In the genomic region with DNA sequence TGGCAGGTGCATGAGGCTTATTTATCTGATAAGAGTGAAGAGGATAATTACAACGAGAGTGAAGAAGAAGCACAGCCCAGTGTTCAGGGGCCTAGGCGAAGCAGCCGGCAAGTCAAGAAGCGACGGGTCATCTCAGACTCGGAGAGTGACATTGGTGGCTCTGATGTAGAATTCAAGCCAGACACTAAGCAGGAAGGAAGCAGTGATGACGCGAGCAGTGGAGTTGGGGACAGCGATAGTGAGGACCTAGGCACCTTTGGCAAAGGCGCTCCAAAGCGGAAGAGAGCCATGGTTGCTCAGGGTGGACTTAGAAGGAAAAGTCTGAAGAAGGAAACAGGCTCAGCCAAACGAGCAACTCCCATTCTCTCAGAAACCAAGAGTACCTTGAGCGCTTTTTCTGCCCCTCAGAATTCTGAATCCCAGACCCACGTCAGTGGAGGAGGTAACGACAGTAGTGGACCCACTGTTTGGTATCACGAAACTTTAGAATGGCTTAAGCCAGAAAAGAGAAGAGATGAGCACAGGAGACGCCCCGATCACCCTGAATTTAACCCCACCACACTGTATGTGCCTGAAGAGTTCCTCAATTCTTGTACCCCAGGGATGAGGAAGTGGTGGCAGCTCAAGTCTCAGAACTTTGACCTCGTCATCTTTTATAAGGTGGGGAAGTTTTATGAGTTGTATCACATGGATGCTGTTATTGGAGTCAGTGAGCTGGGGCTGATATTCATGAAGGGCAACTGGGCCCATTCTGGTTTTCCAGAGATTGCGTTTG, we compare ENCODE assay signal across 22 mouse cellular contexts. TPM values are rescaled to one million over a fixed set of nuclear protein-coding genes. Genes with fewer than 3 reads are reported as not detected.
DNase-seq lines count a peak whose midpoint lies in the region; ATAC-seq and TF ChIP-seq lines count a peak whose summit lies in the region.
"Had no signal": no experiment of that assay in that cellular context is flagged by ENCODE, and none has a peak within 500 bp of the region (broad histone marks: within the 10 kb centered on the region; RNA-seq: fewer than 3 reads in every experiment).

No protein-coding gene starts in this region.

- peak; percentile 91 for DNase-seq in heart, adult 11 months
- DNase-seq in heart, adult 8-10 months (ENCODE audit: low spot score), result no peak
- no peak for DNase-seq in urinary bladder, adult 2 months (ENCODE audit: low spot score)
- DNase-seq in natural killer cell, adult 2 months (ENCODE audit: low spot score in 2 of 2), result no peak
- DNase-seq: adrenal gland, postnatal 14 days; cerebellum, adult 9-10 months; gastrocnemius, postnatal 14 days; heart, adult 2 months; kidney, postnatal 25 days; layer of hippocampus, postnatal 36 days; midbrain, embryonic 14.5 days had no signal

- no peaks in the 10 kb centered on the region for H3K9me3 ChIP-seq in intestine, embryonic 16.5 days (ENCODE audit: control insufficient read depth, low read length)
- H3K9me3 ChIP-seq: embryonic facial prominence, embryonic 10.5 days; forebrain, embryonic 15.5 days; hindbrain, embryonic 13.5 days; limb, embryonic 12.5 days; liver, embryonic 15.5 days had no signal

- peaks cover 12% of the 10 kb centered on the region; the same call in 1 of the 2 replicates for H3K36me3 ChIP-seq in intestine, embryonic 16.5 days (ENCODE audit: control insufficient read depth, insufficient read depth, low read length)

- ATAC-seq in intestine, embryonic 16.5 days, result peak; percentile 38
- peak; percentile 90 for ATAC-seq in monocyte, adult 5-6 weeks (replicated peaks; ENCODE audit: insufficient number of reproducible peaks, low FRiP score, low TSS enrichment, poor library complexity, severe bottlenecking)
- ATAC-seq in CD4-positive, CD25-positive, alpha-beta regulatory T cell, adult 4 months, result no peak
- ATAC-seq: forebrain, embryonic 15.5 days; lung, postnatal 0 days had no signal

- no peak overlapping the region for H3K4me3 ChIP-seq in bone marrow macrophage, adult 2 months (ENCODE audit: insufficient read depth, low read length)
- H3K4me3 ChIP-seq in intestine, embryonic 16.5 days (ENCODE audit: low read length), result no peak overlapping the region
- H3K4me3 ChIP-seq: embryonic facial prominence, embryonic 10.5 days; forebrain, embryonic 15.5 days; heart, adult 2 months; hindbrain, embryonic 13.5 days; limb, embryonic 12.5 days; liver, embryonic 15.5 days; myocyte had no signal

- H3K27ac ChIP-seq in bone marrow macrophage, adult 2 months (ENCODE audit: insufficient read depth, low read depth, low read length), result peak overlapping the region; percentile 22
- no peak overlapping the region for H3K27ac ChIP-seq in intestine, embryonic 16.5 days (ENCODE audit: low read length)
- H3K27ac ChIP-seq: embryonic facial prominence, embryonic 10.5 days; forebrain, embryonic 15.5 days; heart, adult 2 months; hindbrain, embryonic 13.5 days; limb, embryonic 12.5 days; liver, embryonic 15.5 days had no signal

- H3K27me3 ChIP-seq in intestine, embryonic 16.5 days (replicated peaks; ENCODE audit: control insufficient read depth, insufficient read depth, low read length), result no peaks in the 10 kb centered on the region
- H3K27me3 ChIP-seq: forebrain, embryonic 15.5 days; hindbrain, embryonic 13.5 days; limb, embryonic 12.5 days; liver, embryonic 15.5 days had no signal

- no peak overlapping the region for H3K9ac ChIP-seq in intestine, embryonic 16.5 days (ENCODE audit: low read depth, low read length)
- H3K9ac ChIP-seq: forebrain, embryonic 15.5 days; hindbrain, embryonic 13.5 days; limb, embryonic 12.5 days; liver, embryonic 15.5 days had no signal

- H3K4me1 ChIP-seq in bone marrow macrophage, adult 2 months (ENCODE audit: control insufficient read depth, insufficient read depth, low read length), result peaks cover 17% of the 10 kb centered on the region
- no peaks in the 10 kb centered on the region; the same call in 1 of the 2 replicates for H3K4me1 ChIP-seq in intestine, embryonic 16.5 days (ENCODE audit: control insufficient read depth, insufficient read depth, low read length)
- H3K4me1 ChIP-seq: embryonic facial prominence, embryonic 10.5 days; hindbrain, embryonic 13.5 days had no signal

- WGBS in intestine, embryonic 16.5 days, result 85% methylated on average over 20 of the region's 20 CpGs

- TF ChIP-seq POLR2A in bone marrow macrophage, adult 2 months (IDR thresholded peaks at IDR 0.05; ENCODE audit: borderline replicate concordance, low read depth, low read length), result no peak

- no peak for TF ChIP-seq CTCF in bone marrow macrophage, adult 2 months (IDR thresholded peaks at IDR 0.05; ENCODE audit: low read depth, low read length)

- H3K4me2 ChIP-seq in intestine, embryonic 16.5 days (ENCODE audit: low read depth, low read length), result no peak overlapping the region
- H3K4me2 ChIP-seq: forebrain, embryonic 15.5 days; hindbrain, embryonic 13.5 days; limb, embryonic 12.5 days; liver, embryonic 15.5 days had no signal

RNA-seq across cellular contexts. Expression of gene Msh6, which starts 9.8 kb away (rescaled TPM):
- total RNA-seq in heart, adult 8-10 months (2022), result 10 to 100 TPM in 2 of 4 experiments, 1 to 10 TPM in 2; 6.8 to 11.8 (median 9.8) TPM
- 15.8 and 19.0 TPM in 2 replicates for polyA plus RNA-seq in bone marrow macrophage, adult 2 months (2012; ENCODE audit: insufficient read depth, insufficient read length, missing spikeins)
- 30.1 and 30.2 TPM in 2 replicates for polyA plus RNA-seq in intestine, embryonic 16.5 days (2015; fragmentation: Nextera tagmentation; extraction: Ambion mirVana)
- 27.2 to 46.1 TPM (median 30.3 TPM) in 3 replicates for total RNA-seq in monocyte, adult 5-6 weeks (2017)
- polyA plus RNA-seq in urinary bladder, adult 2 months (2012; rRNA removed), result 7.1 and 9.6 TPM in 2 replicates
- polyA plus RNA-seq in CD4-positive, CD25-positive, alpha-beta regulatory T cell, adult 4 months (2017; shearing (Covaris generic)), result 10 to 100 TPM; 12.8 to 15.1 TPM
